Mouse (Mus musculus): ENCODE data around the gene Tmem88.
"Not testable (repeated sequence)": the region's sequence is repeated elsewhere in the genome, so short reads cannot be mapped to it uniquely, and the experiment has no call there.

Gene Tmem88

DNA sequence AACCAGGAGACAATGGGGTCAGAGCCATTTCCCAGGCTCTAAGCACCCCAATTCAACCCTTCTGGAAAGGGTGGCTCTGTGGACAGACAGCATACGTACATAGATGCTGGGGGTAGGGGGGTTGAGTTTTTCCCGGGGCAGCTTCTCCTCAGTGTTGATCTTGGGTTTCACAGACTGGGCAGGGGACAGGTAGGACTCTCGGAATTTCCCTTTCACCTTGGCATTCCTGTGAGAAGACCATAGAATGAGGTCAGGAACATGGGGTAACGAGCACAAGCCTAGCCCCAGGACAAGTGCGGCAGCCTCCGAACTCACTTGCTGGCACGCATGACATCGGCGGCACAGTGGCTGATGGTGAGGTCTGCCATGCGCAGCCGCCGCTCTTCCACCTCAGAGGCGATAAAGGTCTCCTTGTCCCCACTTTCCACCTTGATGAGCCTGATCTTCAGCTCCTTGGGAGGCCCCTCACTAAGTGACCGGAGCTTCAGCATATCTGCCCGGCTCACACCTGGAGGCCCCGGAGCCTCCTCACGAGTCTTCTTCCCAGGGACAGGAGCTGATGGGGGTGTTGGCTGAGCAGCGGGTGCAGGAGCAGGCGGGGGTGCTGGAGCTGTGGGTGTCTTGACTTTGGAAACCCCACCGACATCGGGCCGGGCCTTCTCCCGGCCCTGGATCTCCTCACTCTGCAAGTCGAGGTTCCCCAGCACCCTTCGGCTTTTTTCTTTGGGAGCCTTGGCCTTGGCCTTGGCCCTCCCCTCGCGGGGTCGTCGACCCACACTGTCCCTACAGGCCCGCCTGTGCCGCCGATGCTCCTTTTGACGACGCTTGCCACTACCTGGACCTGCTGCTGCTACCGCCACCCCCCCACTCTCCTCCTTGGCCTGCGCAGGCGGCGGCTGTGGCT is 5.9 kb upstream of the Tmem88 start:
- no peak for DNase-seq (ENCODE audit: low spot score)

GRCm38 (mm10) chr11:69401987-69402386 is 4.0 kb upstream of the Tmem88 start:
- DNase-seq (ENCODE audit: low spot score): no peak

DNA sequence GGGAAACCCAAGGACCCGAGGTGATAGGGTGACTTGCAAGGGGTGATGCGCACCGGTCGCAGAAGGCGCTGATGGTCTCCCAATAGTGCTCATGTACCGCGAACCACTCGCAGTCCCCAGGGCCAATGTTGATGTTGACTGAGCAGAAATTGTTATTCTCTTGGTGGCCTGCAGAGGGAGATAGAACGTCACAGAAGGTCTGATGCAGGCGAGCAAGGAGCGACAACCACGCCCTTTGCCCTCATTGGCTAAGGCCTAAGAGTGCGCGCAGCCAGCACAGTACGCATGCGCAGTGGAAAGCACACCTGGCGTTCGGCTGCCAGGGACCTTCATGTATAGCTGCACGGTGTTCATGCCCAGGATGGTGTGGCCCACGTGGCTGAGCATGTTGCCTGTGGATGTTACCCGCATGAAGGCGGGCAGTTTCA is 3.2 kb upstream of the Tmem88 start:
- DNase-seq (ENCODE audit: low spot score): peak; percentile 93

DNA sequence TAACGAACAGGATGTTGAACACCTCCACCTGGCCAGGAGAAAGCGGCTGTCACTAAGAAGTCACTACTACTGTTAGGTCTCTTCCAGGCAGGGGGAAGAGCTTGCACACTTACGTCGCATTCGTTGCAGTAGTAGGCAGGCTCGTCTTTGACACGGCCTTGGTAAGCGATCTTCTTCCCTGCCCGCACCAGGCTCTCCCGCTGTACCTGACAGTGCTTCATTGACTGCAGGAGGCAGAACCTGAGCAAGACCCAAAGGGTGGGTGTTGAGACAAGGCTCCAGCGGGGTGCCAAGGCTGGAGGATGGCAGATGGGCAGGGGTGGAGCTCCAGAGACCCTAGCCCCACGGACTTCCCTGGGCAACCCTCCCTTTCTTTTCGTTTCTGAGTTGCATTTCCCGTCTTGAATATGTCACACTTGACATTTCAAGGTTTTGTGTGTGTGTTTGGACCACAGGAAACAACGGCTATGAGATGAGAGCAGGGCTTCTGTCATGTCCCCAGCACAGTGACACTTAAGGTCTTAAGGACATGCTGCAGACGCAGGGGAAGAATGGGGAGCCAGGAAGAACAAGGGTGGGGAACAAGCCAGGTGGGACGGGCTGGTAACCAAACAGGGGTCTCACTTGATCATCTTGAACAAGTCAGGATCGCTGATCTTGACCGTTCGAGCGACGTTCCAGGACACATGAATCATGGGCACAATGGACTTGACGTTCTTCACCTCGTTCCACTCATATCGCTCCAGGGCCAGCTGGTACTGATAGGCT is 2.2 kb upstream of the Tmem88 start:
- no peak for DNase-seq (ENCODE audit: low spot score)

- no peak for DNase-seq (ENCODE audit: low spot score)
Observed at GRCm38 (mm10) chr11:69399201-69400082, 1.4 kb upstream of the Tmem88 start.

DNA sequence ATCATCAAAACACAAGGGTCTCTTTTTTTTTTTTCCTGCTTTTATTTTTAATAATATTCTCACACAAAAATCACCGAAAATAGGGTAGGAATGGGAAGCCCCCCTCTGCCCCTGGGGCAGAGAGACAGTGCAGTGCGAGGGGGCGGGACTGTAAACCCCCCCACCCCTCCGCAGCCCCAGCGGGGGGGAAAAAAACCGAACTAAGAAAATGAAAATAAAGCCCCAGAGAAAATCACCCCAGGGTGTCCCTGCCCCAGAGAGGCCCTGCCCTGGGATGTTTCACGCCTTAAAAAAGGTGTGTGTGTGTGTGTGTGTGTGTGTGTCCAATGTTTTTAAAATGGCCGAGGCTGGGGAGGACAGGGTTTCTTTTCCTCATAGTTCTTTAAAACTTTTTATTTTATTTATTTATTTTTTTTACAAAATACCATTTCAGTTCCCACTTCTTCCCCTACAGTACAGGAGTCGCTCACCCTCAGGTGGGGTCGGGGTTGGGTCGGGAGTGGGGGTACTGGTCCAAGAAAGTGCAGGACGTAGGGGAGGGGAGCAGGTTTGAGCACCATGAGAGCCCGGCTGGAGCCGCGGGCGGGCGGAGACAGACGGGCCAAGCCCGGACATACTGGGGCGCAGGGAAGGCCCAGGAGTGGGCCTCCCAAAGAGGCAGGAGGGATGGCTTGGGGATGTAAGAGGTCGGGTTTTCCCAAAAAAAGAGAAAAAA is 609 bp upstream of the Tmem88 start:
- DNase-seq (ENCODE audit: low spot score): no peak

GRCm38 (mm10) chr11:69397581-69398057 is 415 bp downstream of the Tmem88 start:
- DNase-seq (ENCODE audit: low spot score): peak; percentile 73

GRCm38 (mm10) chr11:69396772-69397171 is 1.3 kb downstream of the Tmem88 start:
- no peak for DNase-seq (ENCODE audit: low spot score)

GRCm38 (mm10) chr11:69395634-69396373 is 2.2 kb downstream of the Tmem88 start:
- DNase-seq (ENCODE audit: low spot score): peak; percentile 99

GRCm38 (mm10) chr11:69395235-69395633 is 2.8 kb downstream of the Tmem88 start, which contains the start of the genes Naa38 and Cyb5d1:
Gene Naa38 (plus strand): TSS chr11:69395487.
Gene Cyb5d1 (minus strand): TSS chr11:69395631.
- DNase-seq (ENCODE audit: low spot score): peak; percentile 90

DNA sequence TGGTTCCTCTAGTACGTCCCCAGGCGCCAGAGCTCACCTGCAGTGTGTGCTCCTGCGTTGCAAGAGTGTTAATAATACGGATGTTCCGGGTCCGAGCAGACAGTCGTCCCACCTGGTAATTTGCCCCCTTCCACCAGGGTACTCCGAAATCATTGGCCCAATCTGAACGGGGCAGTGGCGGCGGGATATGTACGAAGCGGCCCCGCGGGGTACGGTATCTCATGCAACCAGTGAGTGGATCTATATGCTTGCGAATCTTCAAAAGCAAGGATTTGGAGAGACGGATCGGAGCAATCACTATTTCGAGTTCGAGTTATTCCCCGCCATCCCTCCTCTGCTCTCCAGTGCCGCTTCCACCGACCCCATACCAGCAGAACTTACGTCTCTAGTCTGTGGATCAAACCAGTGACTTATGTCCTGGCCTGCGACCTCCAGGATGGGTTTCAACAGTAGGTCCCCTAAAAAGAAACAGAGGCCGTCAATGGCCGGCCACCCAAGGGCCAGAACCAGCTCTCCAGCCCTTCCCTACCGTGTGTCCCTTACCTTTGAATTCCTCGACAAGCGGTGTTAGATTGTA is 3.4 kb downstream of the Tmem88 start:
- not testable (repeated sequence) for DNase-seq (ENCODE audit: low spot score)

- DNase-seq (ENCODE audit: low spot score): peak; percentile 79
Observed at GRCm38 (mm10) chr11:69390400-69391034, 7.5 kb downstream of the Tmem88 start.

- DNase-seq (ENCODE audit: low spot score): no peak
Observed at GRCm38 (mm10) chr11:69389531-69390399, 8.3 kb downstream of the Tmem88 start.

DNA sequence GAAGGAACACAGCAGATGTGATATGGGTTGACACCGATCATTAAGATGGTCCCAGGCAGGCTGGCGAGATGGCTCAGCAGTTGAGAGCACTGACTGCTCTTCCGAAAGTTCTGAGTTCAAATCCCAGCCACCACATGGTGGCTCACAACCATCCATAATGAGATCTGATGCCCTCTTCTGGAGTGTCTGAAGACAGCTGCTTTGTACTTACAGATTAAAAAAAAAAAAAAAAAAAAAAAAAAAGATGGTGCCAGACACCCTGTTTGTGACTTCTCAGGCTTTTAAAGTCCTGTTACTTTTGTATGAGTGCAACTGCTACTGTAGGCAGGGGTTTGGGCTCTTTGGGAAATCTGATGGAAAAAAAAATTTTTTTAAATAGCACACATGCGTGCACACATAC is 9.4 kb downstream of the Tmem88 start:
- DNase-seq (ENCODE audit: low spot score): no peak

DNA sequence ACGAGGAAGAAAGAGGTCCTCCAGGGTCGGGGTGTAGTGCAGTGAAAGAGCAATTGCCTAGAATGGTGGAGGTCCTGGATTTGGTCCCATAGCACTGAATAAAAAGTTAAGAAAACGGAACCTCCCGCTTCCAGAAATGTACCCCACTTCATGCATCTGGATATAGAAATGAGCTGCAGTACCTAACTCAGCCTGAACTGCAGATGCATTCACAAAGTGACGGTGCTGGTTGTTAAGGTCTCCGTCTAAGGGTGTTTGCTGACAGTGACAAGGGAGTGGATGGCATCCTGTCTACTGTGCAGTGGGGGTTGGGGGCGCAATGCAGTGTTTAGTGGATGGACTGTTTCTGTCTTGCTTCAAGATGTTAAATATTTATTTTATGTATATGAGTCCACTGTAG is 11.3 kb downstream of the Tmem88 start:
- no peak for DNase-seq (ENCODE audit: low spot score)

GRCm38 (mm10) chr11:69384979-69385378 is 13.1 kb downstream of the Tmem88 start:
- no peak for DNase-seq (ENCODE audit: low spot score)

DNA sequence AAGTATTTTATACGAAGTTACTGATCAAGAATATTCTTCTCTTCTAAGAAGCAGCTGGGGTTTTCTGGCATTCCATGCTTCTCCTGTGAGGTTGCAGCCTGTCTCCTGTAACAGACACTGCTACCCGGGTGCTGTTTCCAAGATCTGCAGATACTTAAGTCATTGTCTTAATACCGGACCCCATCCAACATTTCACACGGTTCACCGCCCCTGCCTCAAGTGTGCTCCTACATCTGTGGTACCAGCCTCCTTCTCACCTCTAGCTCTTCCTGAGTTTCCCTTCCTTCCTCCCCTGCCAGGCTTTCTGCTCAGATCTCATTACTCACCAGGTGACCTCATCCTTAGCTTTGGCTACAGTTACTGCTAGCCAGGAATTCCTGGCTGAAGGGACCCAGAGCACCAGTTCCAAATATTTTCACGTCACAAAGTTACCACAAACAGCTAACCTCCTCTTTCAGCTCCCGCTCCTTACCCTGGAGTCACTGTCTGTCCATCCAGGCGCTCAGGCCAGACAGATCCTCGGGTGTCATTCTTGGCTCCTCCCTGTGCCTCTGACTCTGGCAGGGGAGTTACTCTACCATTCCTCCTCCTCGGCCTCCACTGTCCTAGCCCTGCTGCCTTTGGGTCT is 15.4 kb downstream of the Tmem88 start:
- peak; percentile 51 for DNase-seq (ENCODE audit: low spot score)

- no peak for DNase-seq (ENCODE audit: low spot score)
Observed at GRCm38 (mm10) chr11:69381356-69381755, 16.7 kb downstream of the Tmem88 start.

All from MN1 (cell line).